Mouse (Mus musculus) small intestine, adult 2 months (tissue): ENCODE data around the gene Olfr920.

Source experiments
- CTCF ChIP-seq: fragments of 200-500 bp; IDR thresholded peaks from 2 replicates; pipeline ENCODE4 v1.5.1; 2012; ENCODE audit warnings: low read depth, mild to moderate bottlenecking, control low read depth, inconsistent platforms, low read length, moderate library complexity, mixed read lengths; ENCODE audit not compliant: insufficient replicate concordance, insufficient read length; ENCODE audit errors: extremely low read depth
- POLR2A ChIP-seq: fragments of 200-500 bp; IDR thresholded peaks from 2 replicates; pipeline ENCODE4 v1.6.1; 2012; ENCODE audit warnings: low read depth, mild to moderate bottlenecking, control low read depth, inconsistent platforms, low read length, moderate library complexity

DNA sequence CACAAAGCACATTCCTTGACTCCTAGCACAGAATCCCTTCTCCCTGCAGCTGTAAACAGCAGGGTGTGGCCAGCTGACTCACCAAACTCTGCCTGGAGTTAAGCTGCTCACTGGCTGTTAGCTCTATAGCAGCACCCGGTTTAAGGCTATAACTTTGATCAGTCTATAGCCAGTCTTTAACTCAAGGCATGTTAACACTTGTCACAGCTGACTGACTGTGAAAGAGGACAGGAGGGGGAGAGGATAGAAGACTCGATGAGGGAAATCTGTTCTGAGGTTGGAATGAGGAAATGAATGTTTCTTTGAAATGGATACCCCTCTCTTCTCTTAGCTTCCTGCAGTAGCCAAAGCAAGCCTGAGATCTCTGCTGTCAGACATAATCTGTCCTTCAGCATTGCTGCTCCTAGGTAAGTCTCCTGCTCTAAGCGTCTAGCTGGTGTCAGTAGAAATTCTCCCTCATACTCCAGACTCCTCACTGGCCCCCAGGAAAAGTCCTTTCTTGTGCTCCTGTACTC lies 33.1 kb upstream of the Olfr920 start:
- no peak for TF ChIP-seq CTCF
- no peak for TF ChIP-seq POLR2A
